Mouse (Mus musculus) right cerebral cortex, postnatal 36 days (tissue): ENCODE measurements around the gene Hsp90aa1.
A peak's percentile ranks its signal among the peaks of the same experiment; 100 is the strongest.
"Not testable (repeated sequence)": the region's sequence is repeated elsewhere in the genome, so short reads cannot be mapped to it uniquely, and the experiment has no call there.

Experiments
- DNase-seq, 2 experiments: peaks; one replicate each; pipeline ENCODE4 v3.0.0; 2022; ENCODE audit warnings: low spot score in 2 of 2, mixed read lengths in 1 of 2

The Hsp90aa1 gene

GRCm38 (mm10) chr12:110702556-110702955, at the start of gene Hsp90aa1:
Gene Hsp90aa1 (minus strand): TSS chr12:110702728.
- DNase-seq = no peak

GRCm38 (mm10) chr12:110750770-110751439, 48.4 kb upstream of the Hsp90aa1 start:
- no peak for DNase-seq

DNA sequence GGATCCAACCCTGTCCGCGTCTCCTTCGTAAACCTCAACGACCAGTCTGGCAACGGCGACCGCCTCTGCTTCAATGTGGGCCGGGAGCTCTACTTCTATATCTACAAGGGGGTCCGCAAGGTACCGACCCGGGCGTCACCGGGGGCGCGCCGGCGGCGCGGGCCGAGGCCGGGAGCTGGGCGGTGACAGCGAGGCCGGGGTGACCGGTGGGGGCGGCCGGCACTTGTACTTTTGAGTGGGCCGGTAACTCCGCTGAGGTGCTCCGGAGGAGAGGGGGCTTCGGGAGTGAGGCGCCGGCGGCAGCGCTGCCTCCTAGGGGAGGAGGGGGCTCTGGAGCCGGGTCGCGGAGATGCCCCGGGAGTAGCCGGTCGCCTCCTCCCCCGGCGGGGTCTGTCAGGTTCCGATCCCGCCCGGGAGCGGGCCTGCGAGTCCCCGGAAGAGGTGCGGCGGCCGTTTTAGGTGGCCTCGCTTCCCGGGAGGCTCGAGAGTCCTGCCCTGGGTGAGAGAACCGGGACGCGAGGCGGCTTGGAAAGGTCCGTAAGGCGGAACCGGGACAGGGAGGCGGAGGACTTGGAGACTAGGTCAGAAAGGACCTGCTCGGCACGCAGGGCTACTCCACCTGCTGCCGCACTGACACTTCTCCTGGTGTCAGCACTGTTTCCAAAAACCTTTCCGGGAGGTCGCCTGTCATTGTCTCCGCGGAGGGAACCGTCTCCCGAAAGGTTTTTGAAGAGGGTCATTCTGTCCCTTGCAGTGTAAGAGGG, 35.8 kb upstream of the Hsp90aa1 start:
- no peak for DNase-seq

DNA sequence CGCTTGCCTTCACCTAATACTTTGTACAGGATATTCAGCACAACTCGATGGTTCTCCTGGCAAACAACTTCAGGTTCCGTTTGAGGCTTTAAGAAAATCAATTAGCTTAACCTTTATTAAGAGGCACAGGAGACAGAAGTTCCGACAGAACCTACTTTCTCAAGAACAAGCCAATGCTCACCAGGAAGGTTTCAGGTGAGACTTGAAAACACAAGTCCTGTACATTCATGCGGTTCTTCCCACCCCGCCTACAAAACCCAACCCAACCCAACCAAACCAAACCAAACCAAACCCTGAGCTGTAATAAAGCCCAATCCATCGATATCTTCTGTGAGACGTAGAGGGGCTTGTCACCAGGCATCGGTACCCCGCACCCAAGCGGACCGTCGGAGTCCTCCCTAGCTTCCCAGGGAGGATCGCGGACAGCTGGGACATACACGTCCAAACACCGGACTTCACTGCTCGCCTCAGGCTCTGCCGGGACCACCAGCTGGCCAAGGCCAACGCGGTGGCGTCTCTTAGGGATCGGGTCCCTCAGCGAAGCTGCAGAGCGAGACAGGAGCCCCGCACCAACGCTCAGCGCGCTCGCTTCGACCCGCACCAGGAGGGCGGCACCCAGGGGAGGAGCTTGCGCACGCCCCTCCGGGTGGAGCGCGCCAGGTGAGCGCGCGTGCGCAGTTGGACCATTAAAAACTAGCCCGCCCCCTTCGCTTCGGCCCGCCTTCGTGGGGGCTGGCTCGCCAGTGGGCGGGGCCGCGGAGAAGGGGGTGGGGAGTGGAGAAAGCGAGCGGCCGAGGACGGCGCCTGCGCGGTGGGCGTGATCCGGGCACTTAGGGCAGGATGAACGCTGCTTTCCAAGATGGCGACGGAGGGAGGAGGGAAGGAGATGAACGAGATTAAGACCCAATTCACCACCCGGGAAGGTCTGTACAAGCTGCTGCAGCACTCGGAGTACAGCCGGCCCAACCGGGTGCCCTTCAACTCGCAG, 34.9 kb upstream of the Hsp90aa1 start, which contains the start of gene Wdr20:
Wdr20 (plus strand) TSS at position 775 of the 988 bp plus-strand sequence.
- peak; percentile 93 to 95 for DNase-seq

DNA sequence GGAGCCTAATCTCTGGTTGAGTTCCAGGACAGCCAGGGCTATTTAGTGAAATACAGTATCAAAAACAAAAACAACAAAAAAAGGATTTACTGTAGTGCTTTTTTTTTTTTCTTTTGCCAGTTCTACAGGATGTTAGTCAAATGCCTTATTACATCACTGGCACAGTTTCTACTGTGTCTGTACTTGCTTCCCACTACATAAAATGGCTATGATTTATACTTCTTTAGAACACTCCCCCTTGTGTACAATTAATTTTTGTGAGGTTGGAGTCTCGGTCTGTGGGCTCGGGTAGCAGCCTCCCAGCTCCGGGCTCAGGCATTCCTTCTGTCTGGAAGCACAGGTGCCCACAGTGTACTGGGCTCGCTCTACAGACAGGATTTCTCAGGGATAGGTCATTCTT, 34.1 kb upstream of the Hsp90aa1 start:
- no peak for DNase-seq

GRCm38 (mm10) chr12:110733254-110733653, 30.7 kb upstream of the Hsp90aa1 start:
- DNase-seq = not testable (repeated sequence)

- no peak for DNase-seq
These were observed 23.9 kb upstream of the Hsp90aa1 start for GRCm38 (mm10) chr12:110726428-110726827.

GRCm38 (mm10) chr12:110725489-110725888, 23.0 kb upstream of the Hsp90aa1 start:
- DNase-seq = no peak

- no peak for DNase-seq
These were observed 22.5 kb upstream of the Hsp90aa1 start for GRCm38 (mm10) chr12:110725051-110725450.

GRCm38 (mm10) chr12:110716004-110716403, 13.5 kb upstream of the Hsp90aa1 start:
- DNase-seq = no peak

DNA sequence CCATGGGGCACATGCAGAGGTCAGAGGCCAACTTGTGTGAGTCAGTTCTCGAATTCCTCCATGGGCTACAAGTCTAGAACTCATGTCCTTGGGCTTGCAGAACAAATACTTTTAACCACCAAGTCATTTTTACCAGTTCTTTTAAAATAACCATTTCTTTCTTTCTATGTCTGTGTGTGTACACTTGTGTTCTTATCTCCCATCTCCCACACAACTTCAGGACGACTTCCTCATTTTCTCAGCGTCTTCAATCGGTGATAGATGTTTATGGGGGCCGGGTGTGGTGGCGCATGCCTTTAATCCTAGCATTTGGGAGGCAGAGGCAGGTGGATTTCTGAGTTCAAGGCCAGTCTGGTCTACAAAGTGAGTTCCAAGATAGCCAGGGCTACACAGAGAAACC, 11.7 kb upstream of the Hsp90aa1 start:
- no peak for DNase-seq

- DNase-seq = no peak
These were observed 11.3 kb upstream of the Hsp90aa1 start for GRCm38 (mm10) chr12:110713784-110714183.

GRCm38 (mm10) chr12:110711270-110711669, 8.7 kb upstream of the Hsp90aa1 start:
- DNase-seq = no peak

- no peak for DNase-seq
These were observed 4.9 kb upstream of the Hsp90aa1 start for GRCm38 (mm10) chr12:110707451-110707850.

DNA sequence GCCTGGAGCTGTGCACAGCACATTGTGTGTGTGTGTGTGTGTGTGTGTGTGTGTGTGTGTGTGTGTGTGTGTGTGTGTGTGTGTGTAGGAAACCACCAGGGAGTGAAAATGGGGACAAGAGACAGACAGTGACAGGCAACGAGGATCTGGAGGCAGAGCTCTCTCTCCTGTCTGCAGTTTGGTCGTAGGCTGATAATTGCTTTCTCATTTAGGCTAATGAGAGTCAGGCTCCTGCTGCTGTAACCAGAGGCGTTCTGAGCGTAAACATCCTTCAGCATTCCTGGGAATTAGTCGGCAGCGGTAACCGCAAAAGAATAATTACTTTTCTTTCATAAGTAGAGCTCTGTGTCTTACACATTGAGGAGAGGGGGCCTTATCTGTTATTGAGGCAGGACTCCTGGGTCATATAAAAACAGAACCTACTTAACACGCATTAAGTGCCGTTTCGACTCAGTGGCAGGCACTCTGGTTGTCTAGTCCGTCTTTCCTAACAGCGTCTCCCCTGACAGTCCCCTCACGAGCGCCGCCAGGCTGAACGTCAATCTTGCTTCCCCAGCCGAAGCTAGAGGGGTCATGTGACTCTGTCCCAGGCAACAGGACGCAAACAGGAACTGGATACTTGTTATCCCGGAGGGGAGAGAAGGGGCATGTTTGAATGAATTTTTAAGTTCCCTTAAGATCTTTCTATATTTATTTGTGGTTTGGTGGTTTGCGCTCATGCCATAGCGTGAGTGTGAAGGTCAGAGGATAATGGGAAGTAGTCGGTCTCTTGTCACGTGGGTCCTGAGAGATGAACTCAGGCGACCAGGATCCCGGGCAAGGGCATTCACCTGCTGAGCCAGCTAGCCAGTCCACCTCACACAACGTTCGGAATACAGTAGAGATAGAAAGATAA, 4.1 kb upstream of the Hsp90aa1 start:
- DNase-seq = no peak

DNA sequence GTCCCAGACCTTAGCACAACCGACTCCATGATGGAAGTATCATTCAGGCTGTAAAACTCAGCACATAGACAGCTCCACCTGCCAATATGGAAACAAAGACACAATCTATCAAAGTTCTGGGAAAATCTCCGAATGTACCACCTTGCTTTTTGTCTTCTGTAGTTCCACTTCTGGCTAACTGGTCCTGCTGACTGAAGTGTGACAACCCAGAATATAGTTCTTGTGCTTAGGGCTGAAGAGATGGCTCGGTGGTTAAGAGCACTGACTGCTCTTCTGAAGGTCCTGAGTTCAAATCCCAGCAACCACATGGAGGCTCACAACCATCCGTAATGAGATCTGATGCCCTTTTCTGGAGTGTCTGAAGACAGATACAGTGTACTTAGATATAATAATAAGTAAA, 2.9 kb upstream of the Hsp90aa1 start:
- DNase-seq = not testable (repeated sequence)

DNA sequence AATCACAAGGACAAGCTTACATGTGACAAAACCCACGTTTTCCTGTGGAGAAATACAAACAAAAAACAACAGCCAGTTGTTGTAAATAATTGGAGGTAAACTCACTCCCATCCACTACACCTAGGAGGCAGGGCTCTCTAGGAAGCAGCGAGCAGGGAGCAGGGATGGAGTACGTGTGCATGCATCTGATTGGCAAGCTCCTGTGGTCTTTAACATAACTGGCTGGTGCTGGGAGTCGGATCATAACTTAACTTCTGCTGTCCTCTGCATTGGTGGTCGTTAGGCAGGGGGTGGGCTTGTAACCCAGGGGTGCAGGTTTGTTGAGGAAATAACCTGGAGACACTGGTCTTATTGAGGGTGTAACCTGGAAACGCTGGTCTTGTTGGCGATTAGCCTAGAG, 1.2 kb upstream of the Hsp90aa1 start:
- no peak for DNase-seq

DNA sequence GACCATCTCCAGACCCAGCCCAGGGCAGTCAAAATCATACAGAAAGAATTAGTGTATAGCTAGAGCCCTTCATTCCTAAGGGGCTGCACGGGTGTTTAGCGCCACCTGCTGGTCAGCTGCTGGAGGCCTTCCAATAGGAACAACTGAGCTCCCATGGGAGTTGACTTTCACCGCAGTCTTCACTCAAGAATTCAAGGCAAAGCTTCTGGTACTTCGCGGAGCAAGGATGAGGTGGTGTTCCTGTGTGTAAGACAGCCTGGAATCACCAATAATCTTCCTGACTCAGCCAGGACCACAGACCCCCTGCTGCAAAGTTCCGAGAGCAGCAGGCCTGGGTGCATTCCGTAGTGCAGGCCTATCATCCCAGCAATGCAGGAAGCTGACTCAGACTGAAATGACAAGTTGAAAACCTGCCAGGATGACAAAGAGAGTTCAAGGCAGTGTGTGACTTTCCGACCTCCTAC, 512 bp upstream of the Hsp90aa1 start:
- DNase-seq = peak; percentile 55 to 63

- not testable (repeated sequence) for DNase-seq
These were observed 1.2 kb downstream of the Hsp90aa1 start for GRCm38 (mm10) chr12:110701363-110701762.

DNA sequence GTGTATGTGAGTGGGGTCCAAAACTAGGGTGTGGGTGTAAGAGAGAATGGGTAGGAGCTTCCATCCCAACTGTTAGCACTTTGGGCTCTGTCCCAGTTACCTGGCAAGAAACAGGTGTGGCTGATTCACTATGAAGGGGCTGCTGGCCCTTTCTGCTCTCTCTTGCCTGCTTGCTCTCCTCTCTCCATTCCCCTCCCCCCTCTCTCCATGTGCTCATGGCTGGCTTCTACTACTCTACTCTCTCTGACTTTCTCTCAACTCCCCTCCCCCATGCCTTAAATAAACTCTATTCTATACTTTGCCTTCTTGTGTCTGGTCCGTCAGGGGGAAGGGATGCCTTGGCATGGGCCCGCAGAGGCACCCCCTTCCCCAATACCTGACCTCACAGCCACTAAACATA, 1.8 kb downstream of the Hsp90aa1 start:
- DNase-seq = no peak

DNA sequence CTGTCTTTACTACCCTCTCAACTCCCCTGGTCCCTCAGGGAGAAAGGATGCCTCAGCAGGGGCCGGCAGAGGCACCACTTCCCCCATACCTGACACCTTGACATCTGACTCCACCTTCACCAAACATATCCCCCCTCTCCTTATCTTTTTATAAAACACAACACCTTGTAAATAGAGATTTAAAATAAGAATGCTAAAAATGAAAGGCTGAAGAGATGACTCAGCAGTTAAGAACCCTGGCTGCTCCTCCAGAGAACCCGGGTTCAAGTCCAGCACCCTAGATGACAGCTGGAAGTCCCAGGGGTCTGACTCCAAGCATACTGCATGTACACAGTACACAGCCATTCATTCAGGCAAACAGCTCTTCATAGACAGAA, 3.4 kb downstream of the Hsp90aa1 start:
- DNase-seq = no peak
